Mouse (Mus musculus) 3T3-L1 (cell line): ENCODE measurements around the gene Lmcd1.

ENCODE experiments used
- DNase-seq: peaks from one replicate; pipeline ENCODE4 v3.0.0-alpha.2; 2015; ENCODE audit warnings: low read depth, low spot score

The Lmcd1 gene

GRCm38 (mm10) chr6:112287671-112288070, 14.1 kb downstream of the Lmcd1 start:
- no peak for DNase-seq

GRCm38 (mm10) chr6:112288271-112288670, 14.7 kb downstream of the Lmcd1 start:
- no peak for DNase-seq

- DNase-seq, result no peak
These were observed 17.6 kb downstream of the Lmcd1 start for GRCm38 (mm10) chr6:112291146-112291545.

GRCm38 (mm10) chr6:112293320-112293719, 19.8 kb downstream of the Lmcd1 start:
- no peak for DNase-seq

GRCm38 (mm10) chr6:112295269-112295668, 21.7 kb downstream of the Lmcd1 start:
- peak; percentile 24 for DNase-seq

GRCm38 (mm10) chr6:112300146-112300545, 26.6 kb downstream of the Lmcd1 start:
- no peak for DNase-seq

- DNase-seq, result no peak
These were observed 27.1 kb downstream of the Lmcd1 start for GRCm38 (mm10) chr6:112300633-112301032.

- no peak for DNase-seq
These were observed 28.7 kb downstream of the Lmcd1 start for GRCm38 (mm10) chr6:112302248-112302647.

GRCm38 (mm10) chr6:112302814-112303383, 29.3 kb downstream of the Lmcd1 start:
- DNase-seq, result no peak

GRCm38 (mm10) chr6:112304751-112305150, 31.2 kb downstream of the Lmcd1 start:
- DNase-seq, result no peak

- no peak for DNase-seq
These were observed 35.9 kb downstream of the Lmcd1 start for GRCm38 (mm10) chr6:112309330-112309938.

GRCm38 (mm10) chr6:112311385-112311784, 37.8 kb downstream of the Lmcd1 start:
- DNase-seq, result no peak

- no peak for DNase-seq
These were observed 45.9 kb downstream of the Lmcd1 start for GRCm38 (mm10) chr6:112319449-112319848.

- peak; percentile 84 for DNase-seq
These were observed 47.1 kb downstream of the Lmcd1 start for GRCm38 (mm10) chr6:112320679-112321078.

GRCm38 (mm10) chr6:112322916-112323315, 49.4 kb downstream of the Lmcd1 start:
- no peak for DNase-seq

- DNase-seq, result no peak
These were observed 51.7 kb downstream of the Lmcd1 start for GRCm38 (mm10) chr6:112325213-112325612.

GRCm38 (mm10) chr6:112327793-112328192, 54.2 kb downstream of the Lmcd1 start:
- DNase-seq, result no peak

- DNase-seq, result no peak
These were observed 57.1 kb downstream of the Lmcd1 start for GRCm38 (mm10) chr6:112330520-112331222.

- no peak for DNase-seq
These were observed 57.7 kb downstream of the Lmcd1 start for GRCm38 (mm10) chr6:112331223-112331598.

- no peak for DNase-seq
These were observed 60.4 kb downstream of the Lmcd1 start for GRCm38 (mm10) chr6:112333930-112334329.

- DNase-seq, result no peak
These were observed 64.1 kb downstream of the Lmcd1 start for GRCm38 (mm10) chr6:112337667-112338066.

- DNase-seq, result no peak
These were observed 65.5 kb downstream of the Lmcd1 start for GRCm38 (mm10) chr6:112339016-112339415.

GRCm38 (mm10) chr6:112350452-112350851, 76.9 kb downstream of the Lmcd1 start:
- no peak for DNase-seq
